Mouse (Mus musculus) layer of hippocampus, postnatal 14 days (tissue): ENCODE results near the gene Rpl18a. TPM values are rescaled to one million over a fixed set of nuclear protein-coding genes. Genes with fewer than 3 reads are reported as not detected.

Source experiments
- DNase-seq, 2 experiments: peaks; one replicate each; pipeline ENCODE4 v3.0.0; 2021 to 2022; ENCODE audit warnings: low spot score in 2 of 2, mixed read lengths in 1 of 2
- microRNA-seq, 2 experiments: library from miRNA; unstranded; fragments of <30 nt; microRNA quantifications; one replicate each; pipeline ENCODE4 v1.2.0; 2021
- total RNA-seq, 2 experiments: library from RNA; stranded (reverse); gene quantifications; 2 replicates each; pipeline ENCODE4 v1.2.3; 2021

Rpl18a gene
- total RNA-seq, 2 experiments from 2014 or later = 673 to 736 TPM

GRCm38 (mm10) chr8:70862824-70863641 lies 34.2 kb downstream of the Rpl18a start, which contains the start of gene Kcnn1:
Gene Kcnn1, minus strand, starts transcription at chr8:70863258.
- no peak for DNase-seq

- no peak for DNase-seq
Measured at GRCm38 (mm10) chr8:70857516-70857915, 39.7 kb downstream of the Rpl18a start.

GRCm38 (mm10) chr8:70856541-70857197 lies 40.5 kb downstream of the Rpl18a start:
- peak in 1 of 2 experiments; percentile 82 for DNase-seq

- no peak for DNase-seq
Measured at GRCm38 (mm10) chr8:70856028-70856427, 41.2 kb downstream of the Rpl18a start.

- DNase-seq = no peak
Measured at GRCm38 (mm10) chr8:70853863-70854262, 43.3 kb downstream of the Rpl18a start.

GRCm38 (mm10) chr8:70852595-70853231 lies 44.5 kb downstream of the Rpl18a start:
- DNase-seq = no peak

GRCm38 (mm10) chr8:70851837-70852236 lies 45.4 kb downstream of the Rpl18a start:
- no peak for DNase-seq

- no peak for DNase-seq
Measured at GRCm38 (mm10) chr8:70850947-70851346, 46.3 kb downstream of the Rpl18a start.

- DNase-seq = no peak
Measured at GRCm38 (mm10) chr8:70850132-70850845, 46.9 kb downstream of the Rpl18a start.

- no peak for DNase-seq
Measured at GRCm38 (mm10) chr8:70849333-70849990, 47.8 kb downstream of the Rpl18a start.

GRCm38 (mm10) chr8:70846371-70847154 lies 50.6 kb downstream of the Rpl18a start:
- no peak for DNase-seq

- no peak for DNase-seq
Measured at GRCm38 (mm10) chr8:70845108-70845507, 52.1 kb downstream of the Rpl18a start.

Small RNAs within 50 kb of the gene (microRNA-seq; reads per million reads assigned to microRNA genes)
- gene Mir1969 (21.8 to 26.9 reads per million in 2 experiments), gene Mir7067 (0.68 to 3.4 reads per million in 2 experiments)

Other genes with a start within 250 kb of the Rpl18a start
- 10 to 100 TPM; 25.9 to 30.8 TPM for gene Pgpep1, start 237.0 kb downstream of the Rpl18a start, total RNA-seq
- gene Lsm4, start 224.2 kb downstream of the Rpl18a start, total RNA-seq = 10 to 100 TPM; 67.8 to 71.7 TPM
- 100 to 1,000 TPM; 163 to 179 TPM for gene Jund, start 198.5 kb downstream of the Rpl18a start, total RNA-seq
- gene Iqcn, start 194.0 kb downstream of the Rpl18a start, total RNA-seq = under 1 TPM in 1 of 2 experiments, not detected in 1; 0.14 TPM
- gene Gm3336, start 178.9 kb downstream of the Rpl18a start, total RNA-seq = not detected
- gene Pde4c, start 173.7 kb downstream of the Rpl18a start, total RNA-seq = under 1 TPM; 0.81 to 0.91 TPM
- gene Rab3a, start 142.7 kb downstream of the Rpl18a start, total RNA-seq = 100 to 1,000 TPM; 793 to 809 TPM
- gene Mpv17l2, start 136.5 kb downstream of the Rpl18a start, total RNA-seq = 10 to 100 TPM; 47.6 to 52.2 TPM
- gene Pik3r2, start 120.7 kb downstream of the Rpl18a start, total RNA-seq = 100 to 1,000 TPM; 164 to 178 TPM
- gene Mast3, start 92.4 kb downstream of the Rpl18a start, total RNA-seq = 100 to 1,000 TPM; 295 to 297 TPM
- 1 to 10 TPM; 1.5 TPM for gene Il12rb1, start 89.0 kb downstream of the Rpl18a start, total RNA-seq
- 10 to 100 TPM; 23.3 to 24.5 TPM for gene Arrdc2, start 57.7 kb downstream of the Rpl18a start, total RNA-seq
- gene Kcnn1, start 34.2 kb downstream of the Rpl18a start, total RNA-seq = 10 to 100 TPM; 22.0 to 22.8 TPM
- gene Ccdc124, start 23.5 kb downstream of the Rpl18a start, total RNA-seq = 10 to 100 TPM; 84.5 to 92.7 TPM
- gene Slc5a5, start 4.7 kb downstream of the Rpl18a start, total RNA-seq = 1 to 10 TPM; 7.3 to 8.3 TPM
- gene Map1s, start 8.5 kb upstream of the Rpl18a start, total RNA-seq = 10 to 100 TPM; 73.2 to 77.0 TPM